Mouse (Mus musculus) cerebellum, adult 9-10 months (tissue): ENCODE measurements around the gene Ttyh3.
A peak's percentile ranks its signal among the peaks of the same experiment; 100 is the strongest.

ENCODE experiments used
- DNase-seq: peaks from one replicate; pipeline ENCODE4 v3.0.0; 2022

Gene Ttyh3

GRCm38 (mm10) chr5:140649881-140650414 lies 1.1 kb upstream of the Ttyh3 start:
- DNase-seq = no peak

GRCm38 (mm10) chr5:140649101-140649667 lies 353 bp upstream of the Ttyh3 start:
- DNase-seq = peak; percentile 97

DNA sequence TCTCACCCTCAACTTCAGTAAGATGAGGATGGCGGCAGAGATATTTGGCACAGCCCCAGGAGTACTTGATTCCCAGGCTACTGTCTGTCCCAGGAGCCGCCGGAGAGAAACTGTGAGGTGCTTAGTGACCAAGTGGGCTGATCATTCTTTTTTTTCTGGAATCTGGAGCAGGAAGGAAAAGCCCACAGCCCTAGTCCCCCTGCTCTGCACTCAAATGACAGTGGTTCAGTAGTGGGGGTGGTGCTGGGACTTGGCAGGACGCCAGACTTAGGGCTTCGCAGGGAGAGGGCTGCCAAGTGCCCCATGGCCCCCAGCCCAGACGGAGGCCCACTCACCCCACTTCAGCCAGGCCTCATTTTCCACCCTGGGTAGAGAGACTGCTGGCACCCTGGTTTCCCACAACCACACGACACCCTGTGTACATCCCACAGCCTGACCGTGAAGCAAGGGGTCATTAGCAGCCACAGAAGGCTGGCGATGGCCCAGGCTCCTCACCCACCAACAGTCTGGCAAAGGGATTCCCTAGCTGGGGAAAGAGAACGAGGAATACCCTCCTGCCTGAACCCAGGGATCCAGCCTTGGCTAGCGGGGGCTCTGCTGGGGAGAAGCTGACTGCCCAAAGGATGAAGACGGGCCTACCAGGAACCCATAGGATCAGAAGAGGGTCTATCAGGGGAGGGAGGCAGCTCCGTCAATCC lies 861 bp downstream of the Ttyh3 start:
- peak; percentile 70 for DNase-seq

DNA sequence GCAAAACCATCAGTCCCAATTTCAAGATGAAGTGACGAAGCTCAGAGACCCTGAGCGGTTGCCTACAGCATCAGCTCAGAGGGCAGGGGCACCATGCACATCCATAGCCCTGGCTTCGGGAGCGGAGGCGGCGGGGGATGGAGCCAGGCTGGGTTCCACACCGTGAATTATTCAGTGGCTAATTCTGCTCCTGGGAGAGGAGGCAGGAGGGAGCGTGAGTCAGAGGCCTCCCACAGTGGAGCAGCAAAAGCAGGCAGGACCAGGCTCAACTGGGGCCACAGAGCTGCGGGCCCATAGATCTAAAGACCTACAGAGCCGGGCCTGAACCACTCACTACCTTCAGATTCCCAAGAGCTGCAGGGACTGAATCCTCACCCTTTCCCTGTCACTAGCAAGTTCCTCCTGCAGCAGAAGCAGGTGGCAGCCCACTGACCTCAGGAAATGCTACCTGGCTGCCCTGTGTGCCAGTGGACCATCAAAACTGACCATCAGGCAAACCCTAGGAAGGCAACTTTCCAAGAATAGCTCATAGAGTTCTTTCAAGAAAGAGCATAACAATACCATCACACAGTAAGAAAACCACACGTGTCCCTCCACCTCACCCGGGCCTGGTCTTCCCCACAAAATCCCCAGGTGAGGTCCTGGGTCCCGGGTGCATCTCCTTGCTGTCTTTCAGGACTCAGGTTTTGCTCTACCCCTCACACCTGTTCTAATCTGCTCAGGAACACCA lies 1.6 kb downstream of the Ttyh3 start:
- peak; percentile 60 for DNase-seq

GRCm38 (mm10) chr5:140646171-140646570 lies 2.7 kb downstream of the Ttyh3 start:
- peak; percentile 28 for DNase-seq

DNA sequence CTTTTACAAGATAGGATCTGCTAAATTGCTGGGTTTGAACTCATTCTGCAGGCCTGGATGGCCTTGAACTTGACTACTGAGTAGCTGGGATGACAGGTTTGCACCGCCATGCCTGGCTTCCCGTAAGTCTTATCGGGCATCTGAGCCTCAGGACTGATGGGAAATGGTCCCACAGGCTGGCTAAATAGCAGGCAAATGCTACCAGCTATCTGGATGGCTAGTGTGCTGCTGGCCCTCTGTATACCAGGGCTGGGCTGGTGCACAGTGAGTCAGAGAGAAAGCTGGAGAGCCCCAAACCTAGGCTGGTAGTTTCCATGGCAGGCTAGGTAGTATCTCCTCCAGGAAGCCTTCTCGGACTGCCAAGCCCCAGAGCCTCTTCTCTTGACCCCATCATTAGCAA lies 3.4 kb downstream of the Ttyh3 start:
- no peak for DNase-seq

DNA sequence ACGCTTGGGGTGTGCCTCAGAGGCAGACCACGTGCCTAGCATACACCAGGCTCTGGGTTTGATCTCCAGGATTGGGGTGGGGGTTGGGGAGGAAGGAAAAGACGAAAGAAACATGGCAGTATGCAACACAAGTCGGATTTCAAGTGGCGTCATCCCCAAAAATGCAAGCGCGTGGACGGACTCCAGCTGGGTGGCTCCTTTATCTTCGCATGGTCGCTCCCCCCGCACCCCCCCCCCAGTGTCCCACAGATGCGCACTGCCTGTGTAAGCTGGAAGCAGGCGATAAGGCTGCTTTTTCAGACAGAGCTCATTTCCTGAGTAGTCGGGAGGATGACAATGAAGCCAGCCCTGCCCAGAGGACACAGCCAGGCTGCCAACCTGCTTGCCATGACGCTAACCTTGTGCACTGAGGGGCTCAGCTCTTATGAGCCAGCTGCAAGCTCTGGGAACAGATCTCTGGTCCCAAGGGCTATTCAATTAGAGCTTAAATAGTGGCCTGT lies 4.1 kb downstream of the Ttyh3 start:
- no peak for DNase-seq

GRCm38 (mm10) chr5:140644263-140644662 lies 4.6 kb downstream of the Ttyh3 start:
- no peak for DNase-seq

- no peak for DNase-seq
Observed at GRCm38 (mm10) chr5:140642076-140642475, 6.8 kb downstream of the Ttyh3 start.

DNA sequence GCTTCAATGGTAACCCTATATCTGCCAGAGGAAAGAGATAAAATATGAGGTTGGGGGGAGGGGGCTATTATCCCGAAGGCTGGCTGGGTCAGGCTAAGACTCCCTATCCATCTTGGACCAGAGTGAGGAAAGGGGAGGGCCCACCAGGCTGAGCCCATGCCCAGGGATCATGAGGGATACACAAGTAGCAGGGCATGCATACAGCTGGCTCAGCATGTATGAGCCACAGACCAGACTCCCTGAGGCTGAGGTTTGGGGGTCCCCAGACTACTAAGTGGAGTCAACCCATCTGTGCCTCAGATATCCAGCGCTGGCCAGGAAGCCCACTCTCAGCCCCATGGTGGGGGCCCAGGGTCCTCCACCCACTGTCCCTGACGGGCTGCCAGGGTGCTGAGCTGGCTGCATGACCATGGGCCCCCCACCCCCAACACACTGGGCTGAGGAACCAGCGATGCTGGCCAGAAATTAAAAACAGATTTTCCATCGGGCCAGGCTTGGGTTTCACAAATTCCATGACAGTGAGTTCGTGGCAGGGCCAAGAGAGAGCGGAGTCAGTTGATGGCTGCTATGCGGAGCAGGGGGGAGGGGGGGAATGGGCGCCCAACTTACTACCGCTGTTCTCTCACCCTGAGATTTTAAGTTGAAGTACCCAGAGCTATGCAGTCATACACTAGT lies 7.4 kb downstream of the Ttyh3 start:
- DNase-seq = no peak

- DNase-seq = no peak
Observed at GRCm38 (mm10) chr5:140640812-140641211, 8.0 kb downstream of the Ttyh3 start.

- no peak for DNase-seq
Observed at GRCm38 (mm10) chr5:140639871-140640270, 9.0 kb downstream of the Ttyh3 start.

DNA sequence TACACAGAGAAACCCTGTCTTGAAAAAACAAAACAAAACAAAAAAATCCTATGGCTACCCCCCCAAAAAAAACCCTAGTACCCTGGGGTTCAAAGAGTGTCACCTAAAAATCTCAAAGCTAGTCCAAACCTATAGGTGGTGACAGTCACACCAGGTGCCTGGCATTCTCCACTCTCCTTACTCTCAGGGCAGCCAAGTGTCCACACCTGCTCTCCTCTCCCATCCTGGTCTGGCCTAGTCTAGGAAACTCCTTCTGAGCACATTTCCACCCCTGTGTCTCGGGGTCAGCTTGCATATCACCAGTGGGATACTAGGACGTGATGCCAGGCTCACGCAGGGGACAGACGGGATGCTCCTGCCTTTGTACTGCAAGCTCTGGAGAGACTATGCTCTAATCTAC lies 9.5 kb downstream of the Ttyh3 start:
- no peak for DNase-seq

GRCm38 (mm10) chr5:140638484-140638883 lies 10.3 kb downstream of the Ttyh3 start:
- no peak for DNase-seq

DNA sequence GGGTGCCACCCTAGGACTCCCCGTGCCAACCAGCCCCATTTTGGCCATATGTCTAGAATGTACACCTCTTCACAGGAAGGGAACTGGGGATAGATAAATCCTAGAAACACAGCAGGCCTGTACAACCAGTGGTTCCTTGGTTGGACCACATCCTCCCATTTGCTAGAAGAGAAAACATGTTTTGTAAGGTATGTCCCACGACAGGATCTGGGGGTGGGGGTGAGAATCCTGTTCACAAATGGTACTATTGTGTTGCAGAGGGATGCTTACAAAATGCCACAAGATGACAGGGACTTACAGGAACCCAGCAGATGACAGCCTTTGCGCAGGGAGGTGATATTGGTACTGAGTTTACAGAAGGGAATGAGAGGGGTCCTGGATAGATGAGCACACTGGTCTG lies 10.8 kb downstream of the Ttyh3 start:
- DNase-seq = no peak

DNA sequence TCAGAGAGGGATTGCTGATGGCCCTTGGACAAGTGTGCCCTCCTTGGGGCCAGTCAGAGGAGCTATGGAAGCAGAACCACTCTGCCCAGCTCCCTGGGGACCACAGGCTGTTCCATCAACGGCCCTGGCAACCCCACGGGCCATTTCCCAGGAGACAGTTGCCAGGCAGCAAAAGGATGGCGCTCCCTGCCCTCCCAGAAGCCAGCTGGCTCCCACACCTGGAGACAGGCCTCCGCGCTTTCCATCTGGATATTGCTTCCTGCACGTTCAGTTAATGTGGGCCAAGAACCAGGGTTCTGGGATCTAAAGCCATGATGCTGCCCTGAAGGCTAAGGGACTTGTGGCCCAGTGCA lies 11.8 kb downstream of the Ttyh3 start:
- no peak for DNase-seq

- DNase-seq = no peak
Observed at GRCm38 (mm10) chr5:140636316-140637057, 12.3 kb downstream of the Ttyh3 start.

DNA sequence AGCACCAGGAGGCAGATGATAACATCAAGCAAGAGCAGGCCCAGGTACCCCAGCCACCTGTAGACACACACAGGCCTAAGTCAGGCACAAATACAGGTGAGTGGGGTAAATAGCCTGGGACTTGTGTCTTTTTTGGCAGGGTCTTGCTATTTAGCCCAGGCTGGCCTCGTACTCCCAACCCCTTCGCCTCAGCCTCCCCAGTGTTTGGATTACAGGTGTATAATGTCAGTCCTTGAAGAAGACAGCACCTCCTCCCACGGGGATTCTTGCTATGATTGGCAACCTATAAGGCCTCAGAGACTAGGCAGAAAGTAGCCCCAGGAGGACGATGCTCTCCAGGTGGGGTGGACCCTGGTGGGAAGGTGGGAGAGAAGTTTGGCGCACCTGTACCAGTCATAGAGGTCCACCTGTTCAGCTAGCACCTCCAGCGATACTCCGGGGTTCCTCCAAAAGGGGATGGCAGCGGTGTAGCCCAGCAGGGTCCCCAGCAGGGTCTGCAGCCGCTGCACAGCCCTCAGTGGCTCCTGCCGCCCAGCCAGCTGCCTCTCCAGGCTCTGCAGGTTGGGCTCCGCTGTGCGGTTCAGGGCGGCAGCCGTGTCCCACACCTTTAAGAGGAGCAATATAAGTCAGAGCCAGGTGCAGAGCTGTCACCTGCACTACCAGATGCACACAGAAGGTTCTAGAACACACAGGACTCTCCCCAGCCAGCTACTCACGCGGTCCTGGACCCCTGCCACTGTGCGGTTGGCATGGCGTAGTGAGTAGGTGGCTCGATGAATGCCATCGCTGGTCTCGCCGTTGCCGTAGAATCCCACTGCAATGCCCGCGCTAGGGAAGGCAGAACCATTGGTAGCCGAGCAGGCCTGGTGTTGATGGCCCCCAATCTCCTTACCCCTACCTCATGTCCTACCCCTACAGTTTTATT lies 13.8 kb downstream of the Ttyh3 start:
- DNase-seq = no peak

- no peak for DNase-seq
Observed at GRCm38 (mm10) chr5:140633432-140633831, 15.4 kb downstream of the Ttyh3 start.

- DNase-seq = no peak
Observed at GRCm38 (mm10) chr5:140628995-140629394, 19.8 kb downstream of the Ttyh3 start.

DNA sequence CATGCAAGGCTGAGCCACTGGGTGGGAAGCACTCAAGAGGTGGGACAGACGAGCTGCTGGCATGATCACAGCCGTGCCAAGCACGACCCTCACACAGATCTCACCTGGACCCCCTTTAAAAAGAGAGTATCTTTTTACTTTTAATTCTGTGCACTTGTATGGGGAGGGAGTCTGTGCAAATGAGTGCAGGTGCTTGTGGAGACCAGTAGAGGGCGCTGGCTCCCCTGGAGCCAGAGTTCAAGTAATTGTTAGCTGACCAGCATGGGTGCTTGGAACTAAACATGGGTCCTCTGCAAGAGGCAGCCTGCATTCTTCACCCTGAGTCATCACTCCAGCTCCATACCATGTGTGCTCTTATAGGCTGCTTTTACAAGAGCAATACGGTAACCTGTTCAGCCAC lies 21.3 kb downstream of the Ttyh3 start:
- no peak for DNase-seq
